Mouse (Mus musculus) granulocyte monocyte progenitor cell, adult 5-6 weeks (primary cell): ENCODE results near the gene Olfr270. TPM values are rescaled to one million over a fixed set of nuclear protein-coding genes. Genes with fewer than 3 reads are reported as not detected.

Experiments
- total RNA-seq, 2 experiments: library from RNA; stranded (forward) in 1 of 2; stranded (reverse) in 1 of 2; fragments of 200-712, 200-1000 nt in 1 of 2; fragments of >200 nt in 1 of 2; fragmentation: Nextera tagmentation in 1 of 2; gene quantifications; 2 replicates each; pipeline ENCODE4 v1.2.3; 2014 to 2017

Olfr270 gene
- total RNA-seq, 2 experiments from 2014 or later, result not detected

Other genes with a start within 250 kb of the Olfr270 start
- not detected in 2 replicates for gene Olfr275, start 149.9 kb upstream of the Olfr270 start, total RNA-seq (2014; fragmentation: Nextera tagmentation)
- gene Olfr275, start 149.9 kb upstream of the Olfr270 start, total RNA-seq (2017), result not detected in 2 replicates
- gene Olfr273, start 105.3 kb upstream of the Olfr270 start, total RNA-seq (2014; fragmentation: Nextera tagmentation), result not detected in 2 replicates
- gene Olfr273, start 105.3 kb upstream of the Olfr270 start, total RNA-seq (2017), result not detected in 2 replicates
- gene Olfr272, start 45.4 kb upstream of the Olfr270 start, total RNA-seq (2014; fragmentation: Nextera tagmentation), result 2.6 TPM in 1 of 2 replicates, not detected in the other
- gene Olfr272, start 45.4 kb upstream of the Olfr270 start, total RNA-seq (2017), result not detected in 2 replicates
- not detected in 2 replicates for gene Nipsnap3a, start 24.7 kb downstream of the Olfr270 start, total RNA-seq (2014; fragmentation: Nextera tagmentation)
- not detected in 2 replicates for gene Nipsnap3a, start 24.7 kb downstream of the Olfr270 start, total RNA-seq (2017)
- 59.4 and 65.4 TPM in 2 replicates for gene Nipsnap3b, start 47.3 kb downstream of the Olfr270 start, total RNA-seq (2014; fragmentation: Nextera tagmentation)
- 31.0 and 45.3 TPM in 2 replicates for gene Nipsnap3b, start 47.3 kb downstream of the Olfr270 start, total RNA-seq (2017)
- 0.49 and 2.6 TPM in 2 replicates for gene Abca1, start 195.3 kb downstream of the Olfr270 start, total RNA-seq (2014; fragmentation: Nextera tagmentation)
- gene Abca1, start 195.3 kb downstream of the Olfr270 start, total RNA-seq (2017), result 2.2 and 3.8 TPM in 2 replicates